Mouse (Mus musculus): Measurements from ENCODE around the gene Ccdc85b. TPM values are rescaled to one million over a fixed set of nuclear protein-coding genes. Genes with fewer than 3 reads are reported as not detected.
"Not testable (repeated sequence)": the region's sequence is repeated elsewhere in the genome, so short reads cannot be mapped to it uniquely, and the experiment has no call there.

Gene Ccdc85b
- total RNA-seq (2021): 1 to 10 TPM; 4.5 to 6.6 TPM
- long read RNA-seq, experiment 1, full-length matches to known transcripts: 28 of 28 reads
- long read RNA-seq, experiment 1, partial matches to known transcripts: 0 of 28 reads
- long read RNA-seq, experiment 1, other reads (novel, unspliced or antisense): 0 of 28 reads
- long read RNA-seq, experiment 2, full-length matches to known transcripts: 37 of 37 reads
- long read RNA-seq, experiment 2, partial matches to known transcripts: 0 of 37 reads
- long read RNA-seq, experiment 2, other reads (novel, unspliced or antisense): 0 of 37 reads

- no peak for DNase-seq
These were observed at the start of gene Ccdc85b for GRCm38 (mm10) chr19:5457746-5458442. TSS of gene Ccdc85b (minus strand) at chr19:5457894.

- DNase-seq: no peak
These were observed 46.0 kb upstream of the Ccdc85b start, which contains the start of gene 1700020D05Rik for GRCm38 (mm10) chr19:5503687-5504086. TSS of gene 1700020D05Rik (minus strand) at chr19:5503787.

- DNase-seq: no peak
These were observed 42.7 kb upstream of the Ccdc85b start for GRCm38 (mm10) chr19:5500330-5500875.

GRCm38 (mm10) chr19:5496052-5496370 lies 38.3 kb upstream of the Ccdc85b start:
- DNase-seq: no peak

DNA sequence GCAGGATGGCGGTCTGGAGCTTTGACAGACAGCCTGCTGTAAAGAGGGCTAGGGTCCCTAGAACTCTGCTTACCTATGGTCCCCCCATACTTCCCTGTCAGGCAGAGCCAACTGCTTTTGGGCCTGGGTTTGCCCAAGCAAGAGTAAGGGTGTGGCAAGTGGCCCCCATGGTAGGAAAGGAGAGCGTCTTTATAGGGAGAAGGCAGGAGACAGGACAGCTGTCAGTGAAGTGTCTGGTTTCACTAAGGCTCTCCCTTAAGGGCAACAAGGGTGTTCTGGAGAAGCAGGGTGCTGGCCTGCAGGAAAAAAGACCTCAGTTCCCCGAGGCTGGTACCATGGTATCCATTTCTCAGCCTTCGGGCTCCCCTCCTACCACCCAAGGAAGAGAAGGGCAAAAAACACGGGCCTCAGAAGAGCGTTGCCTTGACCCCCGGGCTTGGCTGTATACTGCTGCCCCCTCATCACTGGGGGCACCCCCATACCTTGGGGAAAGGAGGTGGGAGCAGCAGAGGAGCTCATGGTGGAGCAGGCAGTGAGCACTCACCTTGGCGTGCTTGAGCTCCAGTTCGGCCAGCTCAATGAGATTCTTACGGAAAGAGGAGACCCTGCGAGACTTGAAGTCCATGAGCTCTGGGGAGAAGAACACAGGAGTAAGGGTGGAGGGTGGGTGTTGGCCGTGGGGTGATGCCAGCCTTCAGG lies 37.8 kb upstream of the Ccdc85b start:
- DNase-seq: no peak

GRCm38 (mm10) chr19:5494314-5494713 lies 36.6 kb upstream of the Ccdc85b start:
- DNase-seq: no peak

GRCm38 (mm10) chr19:5493301-5493721 lies 35.6 kb upstream of the Ccdc85b start:
- DNase-seq: not testable (repeated sequence)

DNA sequence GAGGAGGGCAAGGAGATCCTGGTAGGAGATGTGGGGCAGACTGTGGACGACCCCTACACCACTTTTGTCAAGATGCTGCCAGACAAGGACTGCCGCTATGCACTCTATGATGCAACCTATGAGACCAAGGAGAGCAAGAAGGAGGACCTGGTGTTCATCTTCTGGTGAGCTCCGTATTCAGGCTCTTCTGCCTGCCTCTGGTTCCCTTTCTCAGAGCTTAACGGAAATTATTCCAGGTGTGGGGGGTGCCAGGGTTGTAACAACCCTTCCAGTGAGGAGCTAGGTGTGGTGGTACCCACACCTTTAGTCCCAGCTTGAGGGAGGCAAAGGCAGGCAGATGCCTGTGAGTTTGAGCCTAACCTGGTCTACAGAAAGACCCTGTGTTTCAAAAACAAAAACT lies 34.9 kb upstream of the Ccdc85b start:
- no peak for DNase-seq

DNA sequence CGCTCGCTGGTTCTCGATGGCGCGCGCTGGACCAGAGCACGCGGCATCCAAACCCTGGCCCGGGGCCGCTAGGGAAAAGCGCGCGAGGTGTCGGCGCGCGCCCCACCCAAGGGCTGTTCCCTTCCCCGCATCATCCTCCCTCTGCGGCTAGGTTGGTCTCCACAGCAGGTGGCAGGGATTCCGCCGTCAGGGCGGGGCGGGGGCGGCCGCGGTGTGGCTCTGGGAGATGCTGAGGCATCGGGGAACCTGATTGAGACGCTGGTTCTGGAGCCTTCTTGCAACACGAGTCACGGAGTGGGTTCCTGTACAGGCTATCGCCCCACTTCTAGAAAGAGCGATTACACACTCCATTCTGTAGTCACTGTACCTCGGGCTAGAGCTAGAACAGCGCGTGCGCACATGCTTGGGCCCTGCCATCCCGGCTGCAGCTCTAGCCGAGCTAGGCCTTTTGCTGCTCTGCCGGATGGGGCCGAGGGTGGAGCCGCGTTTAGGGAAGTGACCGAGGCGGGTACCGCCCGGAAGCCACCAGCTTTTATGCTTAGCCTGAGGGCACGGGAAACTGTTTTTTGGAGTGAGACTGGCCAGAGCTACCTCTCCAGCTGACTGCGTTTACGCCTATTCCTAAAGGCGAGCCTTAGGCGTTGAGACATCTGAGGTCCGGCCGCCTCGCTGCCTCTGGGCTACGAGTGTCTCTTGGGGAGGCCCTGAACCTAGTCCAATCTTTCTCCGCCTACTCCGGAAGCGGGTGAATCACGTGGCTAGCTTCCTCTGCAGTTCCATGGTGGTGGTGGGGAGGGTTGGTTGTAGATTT lies 33.4 kb upstream of the Ccdc85b start:
- peak; percentile 85 for DNase-seq

GRCm38 (mm10) chr19:5490313-5490897 lies 32.7 kb upstream of the Ccdc85b start, which contains the start of gene Cfl1:
TSS of gene Cfl1 (plus strand) at chr19:5490455.
- peak; percentile 95 for DNase-seq

DNA sequence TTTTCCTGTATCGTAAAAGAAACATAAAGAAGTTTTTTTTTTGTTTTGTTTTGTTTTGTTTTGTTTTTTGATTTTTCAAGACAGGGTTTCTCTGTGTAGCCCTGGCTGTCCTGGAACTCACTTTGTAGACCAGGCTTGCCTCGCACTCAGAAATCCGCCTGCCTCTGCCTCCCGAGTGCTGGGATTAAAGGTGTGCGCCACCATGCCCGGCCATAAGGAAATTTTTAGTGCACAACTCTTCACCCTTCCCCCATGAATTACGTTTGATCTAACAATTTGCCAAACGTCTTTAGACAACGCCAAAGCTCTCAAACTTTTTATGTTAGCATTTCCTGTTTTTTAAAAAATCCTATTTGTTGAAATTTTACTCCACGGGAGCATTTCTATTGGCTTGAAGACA lies 32.0 kb upstream of the Ccdc85b start:
- not testable (repeated sequence) for DNase-seq

GRCm38 (mm10) chr19:5488878-5489571 lies 31.3 kb upstream of the Ccdc85b start:
- DNase-seq: peak; percentile 98

DNA sequence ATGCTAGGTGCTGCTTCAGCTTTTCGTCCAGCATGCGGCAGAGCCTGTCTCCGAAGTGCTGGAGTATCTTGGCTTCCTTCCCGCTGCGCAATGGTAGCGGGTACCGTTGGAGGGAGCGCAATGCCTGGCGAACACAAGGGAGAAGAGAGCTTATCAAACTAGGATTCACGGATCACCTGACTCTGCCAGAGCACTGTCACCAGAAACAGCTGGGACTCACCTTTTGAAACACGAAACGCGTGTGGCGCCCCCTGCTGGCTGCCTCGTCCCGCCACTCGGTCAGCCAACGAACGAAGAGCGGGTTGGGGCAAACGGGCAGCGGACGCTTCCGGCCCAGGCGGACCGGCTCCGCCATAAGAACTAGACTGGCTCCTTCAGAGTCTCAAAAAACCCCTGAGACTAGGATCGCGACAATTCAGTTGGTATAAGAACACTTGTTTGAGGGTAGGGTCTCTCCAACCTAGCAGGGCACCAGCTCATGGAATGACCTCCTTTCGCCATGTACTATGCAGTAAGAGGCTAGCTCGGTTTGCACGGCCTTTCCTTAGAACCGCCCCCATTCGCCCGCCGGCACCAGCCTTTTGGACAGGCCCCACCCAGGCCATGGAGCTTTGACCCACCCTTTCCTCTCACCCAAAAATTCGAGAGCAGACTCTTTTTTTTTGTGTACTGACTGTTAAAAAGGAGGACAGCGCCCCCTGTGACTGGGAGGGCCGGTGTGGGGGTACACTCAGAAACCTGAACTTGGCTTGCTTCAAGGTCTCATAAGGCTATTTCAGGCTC lies 30.3 kb upstream of the Ccdc85b start, which contains the start of gene Mus81:
Mus81 (minus strand) TSS at position 635 of the 783 bp plus-strand sequence.
- peak; percentile 97 for DNase-seq

GRCm38 (mm10) chr19:5486771-5487170 lies 29.1 kb upstream of the Ccdc85b start:
- no peak for DNase-seq

GRCm38 (mm10) chr19:5486286-5486685 lies 28.6 kb upstream of the Ccdc85b start:
- DNase-seq: peak; percentile 24

GRCm38 (mm10) chr19:5485821-5486220 lies 28.1 kb upstream of the Ccdc85b start:
- DNase-seq: no peak

DNA sequence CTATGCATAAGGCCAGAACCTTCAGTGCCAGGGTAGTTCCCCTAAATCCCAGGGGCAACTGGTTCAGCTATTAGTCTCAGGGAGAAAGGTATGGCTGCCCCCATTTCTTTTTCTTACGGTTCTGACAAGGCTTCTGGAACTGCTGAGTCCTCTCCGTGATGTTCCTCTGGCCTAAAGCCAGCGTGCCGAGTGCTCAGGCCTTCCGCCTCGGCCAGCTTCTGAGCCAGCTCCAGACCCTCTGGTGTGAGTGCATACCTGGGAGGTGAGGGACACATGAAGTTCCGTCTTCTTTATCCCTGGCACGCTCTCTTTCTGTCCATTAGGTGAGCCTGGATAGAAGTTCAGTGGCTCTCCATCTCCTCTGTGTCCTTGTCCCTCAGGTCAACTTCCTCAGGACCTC lies 27.7 kb upstream of the Ccdc85b start:
- DNase-seq: no peak

GRCm38 (mm10) chr19:5484496-5484895 lies 26.8 kb upstream of the Ccdc85b start:
- DNase-seq: no peak

GRCm38 (mm10) chr19:5483386-5484359 lies 26.0 kb upstream of the Ccdc85b start:
- no peak for DNase-seq
